Mouse (Mus musculus): ENCODE data around the gene Mtch1.

DNA sequence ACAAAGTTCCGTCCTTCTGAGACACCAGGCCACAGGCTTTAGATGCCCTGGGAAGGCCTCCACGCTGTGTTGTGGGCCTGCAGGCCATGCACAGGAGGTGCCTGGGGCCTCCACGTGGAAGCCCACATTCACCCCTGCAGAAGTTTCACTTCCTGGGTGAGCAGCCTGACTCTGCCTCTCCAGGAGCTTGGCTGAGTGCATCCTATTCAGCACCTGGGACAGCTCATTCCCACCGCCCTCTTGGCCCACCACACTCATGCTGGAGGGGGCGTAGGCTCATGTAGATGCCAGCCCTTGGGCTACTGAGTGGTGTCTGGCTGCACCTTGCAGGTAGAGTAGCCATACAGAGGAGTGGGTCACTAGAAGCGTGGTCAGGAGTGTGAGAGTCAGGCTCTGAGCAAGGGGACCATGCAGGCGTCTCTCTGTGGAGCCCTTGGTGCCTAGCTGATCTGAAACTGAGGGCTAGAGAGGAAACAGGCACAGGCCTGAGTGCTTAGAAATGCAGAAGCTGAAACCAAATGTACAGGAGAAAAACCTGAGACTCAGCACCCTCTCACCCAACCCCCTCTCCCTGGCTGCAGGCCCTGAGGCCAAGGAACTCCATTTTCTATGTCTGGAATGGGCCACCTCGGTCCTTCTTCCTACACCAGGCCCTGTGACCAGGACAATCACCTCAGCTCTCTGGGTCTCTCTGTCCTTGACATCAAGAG is 14.4 kb upstream of the Mtch1 start:
- TF ChIP-seq CTCF (IDR thresholded peaks at IDR 0.05; ENCODE audit: low read depth) (no peak), EP300 (IDR thresholded peaks at IDR 0.05; ENCODE audit: low read depth) (no peak)

All from liver, embryonic 14.5 days (tissue).